Mouse (Mus musculus) limb, embryonic 15.5 days (tissue): Measurements from ENCODE around the gene Gm10256. TPM values are rescaled to one million over a fixed set of nuclear protein-coding genes. Genes with fewer than 3 reads are reported as not detected.
"Not testable (repeated sequence)": the region's sequence is repeated elsewhere in the genome, so short reads cannot be mapped to it uniquely, and the experiment has no call there.

ENCODE experiments used
- ATAC-seq: fragments of 200-750 bp; cut with Nextera tagmentation; 2 replicates; pipeline ENCODE4 v1.8.0; 2017; ENCODE audit warnings: low read depth, moderate TSS enrichment; ENCODE audit not compliant: insufficient number of reproducible peaks, low FRiP score, low TSS enrichment
- H3K27ac ChIP-seq: fragments of 300-500 bp; sonication (generic); 2 replicates; pipeline ENCODE4 v1.5.1; 2015; ENCODE audit warnings: moderate library complexity, mild to moderate bottlenecking, inconsistent platforms
- H3K27me3 ChIP-seq: fragments of 300-500 bp; sonication (generic); 2 replicates; pipeline ENCODE4 v1.6.1; 2015; ENCODE audit warnings: inconsistent platforms
- H3K36me3 ChIP-seq: fragments of 300-500 bp; sonication (generic); 2 replicates; pipeline ENCODE4 v1.6.1; 2015; ENCODE audit warnings: inconsistent platforms
- H3K4me1 ChIP-seq: fragments of 300-500 bp; sonication (generic); 2 replicates; pipeline ENCODE4 v1.6.1; 2015; ENCODE audit warnings: inconsistent platforms
- H3K4me2 ChIP-seq: fragments of 300-500 bp; sonication (generic); 2 replicates; pipeline ENCODE4 v1.6.1; 2015; ENCODE audit warnings: mild to moderate bottlenecking, inconsistent platforms
- H3K4me3 ChIP-seq: fragments of 300-500 bp; sonication (generic); 2 replicates; pipeline ENCODE4 v1.5.1; 2015; ENCODE audit warnings: mild to moderate bottlenecking, inconsistent platforms
- H3K9ac ChIP-seq: fragments of 300-500 bp; sonication (generic); 2 replicates; pipeline ENCODE4 v1.6.1; 2015; ENCODE audit warnings: inconsistent platforms
- H3K9me3 ChIP-seq: fragments of 300-500 bp; sonication (generic); 2 replicates; pipeline ENCODE4 v1.6.1; 2016; ENCODE audit warnings: inconsistent platforms
- WGBS: fragments of 180-500 bp; shearing (Covaris S2); methylation state at CpG from one replicate; pipeline ENCODE4 v1.1.7; 2015; 5-methylcytosine and 5-hydroxymethylcytosine counted together
- polyA plus RNA-seq: library from polyadenylated mRNA; unstranded; fragments of >200 nt; fragmentation: Nextera tagmentation; extraction: Ambion mirVana; gene quantifications from 2 replicates; pipeline ENCODE4 v1.2.1, GENCODE M21; 2015

The Gm10256 gene
- polyA plus RNA-seq = not detected in 2 replicates

DNA sequence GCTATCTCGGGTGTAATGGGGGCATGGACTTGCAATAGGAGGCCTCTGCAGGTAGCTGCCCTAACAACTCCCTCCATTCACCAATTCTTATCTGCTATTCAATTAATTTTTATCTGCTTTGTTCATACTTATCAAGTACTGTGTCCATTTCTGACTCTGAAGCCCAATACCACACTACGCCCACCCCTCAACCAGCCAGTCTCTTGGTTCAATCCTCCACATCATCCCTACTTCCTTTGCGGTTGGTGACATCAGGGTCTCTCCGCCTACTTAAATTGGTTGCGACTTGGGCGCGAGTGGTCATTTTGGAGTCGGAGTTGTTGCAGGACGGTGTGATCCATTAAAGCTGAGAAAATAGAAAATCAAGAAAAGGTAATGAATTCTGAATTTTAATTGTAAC, at the start of gene Gm10256, which contains the start of gene Rbmy:
Gm10256 (plus strand) TSS at position 320 of the 400 bp plus-strand sequence.
Rbmy (plus strand) TSS at position 301 of the 400 bp plus-strand sequence.
- H3K27ac ChIP-seq, H3K9ac ChIP-seq, H3K9me3 ChIP-seq, H3K4me2 ChIP-seq, ATAC-seq, H3K36me3 ChIP-seq, H3K27me3 ChIP-seq, H3K4me1 ChIP-seq, H3K4me3 ChIP-seq: not testable (repeated sequence)
- WGBS = no CpG with 5 or more reads among the region's 9 CpGs

DNA sequence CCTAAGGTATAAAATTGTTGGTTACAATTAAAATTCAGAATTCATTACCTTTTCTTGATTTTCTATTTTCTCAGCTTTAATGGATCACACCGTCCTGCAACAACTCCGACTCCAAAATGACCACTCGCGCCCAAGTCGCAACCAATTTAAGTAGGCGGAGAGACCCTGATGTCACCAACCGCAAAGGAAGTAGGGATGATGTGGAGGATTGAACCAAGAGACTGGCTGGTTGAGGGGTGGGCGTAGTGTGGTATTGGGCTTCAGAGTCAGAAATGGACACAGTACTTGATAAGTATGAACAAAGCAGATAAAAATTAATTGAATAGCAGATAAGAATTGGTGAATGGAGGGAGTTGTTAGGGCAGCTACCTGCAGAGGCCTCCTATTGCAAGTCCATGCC, 34.4 kb upstream of the Gm10256 start, which contains the start of gene Gm4064:
Gm4064 (minus strand) TSS at position 101 of the 400 bp plus-strand sequence.
- H3K4me2 ChIP-seq, H3K9ac ChIP-seq, H3K27me3 ChIP-seq, H3K27ac ChIP-seq, H3K4me1 ChIP-seq, ATAC-seq, H3K36me3 ChIP-seq, H3K9me3 ChIP-seq, H3K4me3 ChIP-seq: not testable (repeated sequence)
- WGBS = no CpG with 5 or more reads among the region's 8 CpGs

DNA sequence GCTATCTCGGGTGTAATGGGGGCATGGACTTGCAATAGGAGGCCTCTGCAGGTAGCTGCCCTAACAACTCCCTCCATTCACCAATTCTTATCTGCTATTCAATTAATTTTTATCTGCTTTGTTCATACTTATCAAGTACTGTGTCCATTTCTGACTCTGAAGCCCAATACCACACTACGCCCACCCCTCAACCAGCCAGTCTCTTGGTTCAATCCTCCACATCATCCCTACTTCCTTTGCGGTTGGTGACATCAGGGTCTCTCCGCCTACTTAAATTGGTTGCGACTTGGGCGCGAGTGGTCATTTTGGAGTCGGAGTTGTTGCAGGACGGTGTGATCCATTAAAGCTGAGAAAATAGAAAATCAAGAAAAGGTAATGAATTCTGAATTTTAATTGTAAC, 70.2 kb downstream of the Gm10256 start, which contains the start of gene Gm10352:
Gm10352 (plus strand) TSS at position 301 of the 400 bp plus-strand sequence.
- not testable (repeated sequence) for H3K27ac ChIP-seq, H3K4me1 ChIP-seq, H3K27me3 ChIP-seq, H3K9ac ChIP-seq, H3K4me2 ChIP-seq, H3K9me3 ChIP-seq, ATAC-seq, H3K4me3 ChIP-seq, H3K36me3 ChIP-seq
- WGBS = no CpG with 5 or more reads among the region's 9 CpGs

Other genes starting within 250 kb of the Gm10256 start
- gene H2al2c, start 231.6 kb upstream of the Gm10256 start, polyA plus RNA-seq = not detected in 2 replicates
- gene Sry, start 167.0 kb upstream of the Gm10256 start, polyA plus RNA-seq = not detected in 2 replicates
- not detected in 2 replicates for gene H2al2b, start 110.0 kb upstream of the Gm10256 start, polyA plus RNA-seq
- not detected in 2 replicates for gene Gm4064, start 34.5 kb upstream of the Gm10256 start, polyA plus RNA-seq
- not detected in 2 replicates for gene Rbmy, start within 50 bp of the Gm10256 start, polyA plus RNA-seq
- not detected in 2 replicates for gene Gm10352, start 70.3 kb downstream of the Gm10256 start, polyA plus RNA-seq
- not detected in 2 replicates for gene Gm29289, start 101.9 kb downstream of the Gm10256 start, polyA plus RNA-seq